In genomic region chr3:129731636-129732035, GRCm38 (mm10) we compare ENCODE assay signal across 23 mouse cellular contexts.
"Had no signal": no experiment of that assay in that cellular context is flagged by ENCODE, and none has a peak within 500 bp of the region (broad histone marks: within the 10 kb centered on the region; RNA-seq: fewer than 3 reads in every experiment).

No protein-coding gene starts in this region.

- H3K9ac ChIP-seq: limb, embryonic 13.5 days; liver, embryonic 14.5 days; liver, postnatal 0 days; lung, embryonic 14.5 days; stomach, embryonic 15.5 days had no signal

- H3K4me2 ChIP-seq: limb, embryonic 13.5 days; lung, embryonic 14.5 days; midbrain, embryonic 11.5 days; stomach, embryonic 15.5 days had no signal

- H3K4me3 ChIP-seq: layer of hippocampus, adult 2 months; limb, embryonic 10.5 days; limb, embryonic 13.5 days; stomach, embryonic 15.5 days had no signal

- ATAC-seq: liver, postnatal 0 days; lung, postnatal 0 days had no signal

- H3K27ac ChIP-seq: kidney, postnatal 0 days; layer of hippocampus, adult 2 months; limb, embryonic 10.5 days; limb, embryonic 13.5 days; liver, embryonic 14.5 days; macrophage; stomach, embryonic 15.5 days had no signal

- H3K27me3 ChIP-seq: stomach, embryonic 15.5 days had no signal

- H3K4me1 ChIP-seq: limb, embryonic 10.5 days; limb, embryonic 13.5 days; stomach, embryonic 15.5 days had no signal

- H3K9me3 ChIP-seq: limb, embryonic 10.5 days; limb, embryonic 13.5 days; stomach, embryonic 15.5 days had no signal

- H3K36me3 ChIP-seq: limb, embryonic 10.5 days; limb, embryonic 13.5 days; stomach, embryonic 15.5 days had no signal

- DNase-seq: kidney, adult 2 months; kidney, postnatal 25 days; layer of hippocampus, adult 9-11 months; liver; liver, postnatal 0 days; lung, embryonic 14.5 days; midbrain, embryonic 14.5 days; right cerebral cortex, adult 18-20 months; right cerebral cortex, postnatal 14 days; right cerebral cortex, postnatal 4 days; spleen, adult 18-20 months; thymus, adult 2 months; thymus, postnatal 14 days; thymus, postnatal 4 days had no signal
